Mouse (Mus musculus) right cerebral cortex, postnatal 36 days (tissue): ENCODE measurements at regions not wholly inside any gene's neighbourhood (a gene's known extent, or its start where the extent isn't known, plus 50 kb on each side); places are given as distances from the start of the nearest gene placed in this dataset.

ENCODE experiments used
- DNase-seq, 2 experiments: peaks; one replicate each; pipeline ENCODE4 v3.0.0; 2022; ENCODE audit warnings: low spot score in 2 of 2, mixed read lengths in 1 of 2

- peak; percentile 69 to 74 for DNase-seq
Observed at GRCm38 (mm10) chr1:193698603-193699266, 328.6 kb upstream of the Camk1g start.

DNA sequence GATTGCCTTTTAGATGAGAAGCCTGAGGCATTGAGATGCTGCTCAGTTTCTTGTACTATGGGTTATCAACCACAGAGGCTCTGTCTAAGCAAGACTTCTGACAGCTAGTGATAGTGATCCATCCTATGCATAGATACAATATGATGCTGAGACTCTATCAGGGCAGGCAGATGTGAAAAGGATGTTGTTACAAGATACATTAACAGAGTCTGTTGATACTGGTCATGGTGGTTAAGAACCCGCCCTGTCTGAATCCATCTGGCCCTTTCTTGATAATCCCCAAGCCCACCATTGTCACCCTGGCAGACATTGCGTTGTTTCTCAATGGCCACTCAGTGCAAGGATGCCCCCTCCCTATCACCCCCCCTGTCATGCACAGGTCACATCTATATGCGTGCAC, 327.8 kb upstream of the Camk1g start:
- no peak for DNase-seq

GRCm38 (mm10) chr1:193697001-193697400, 326.9 kb upstream of the Camk1g start:
- no peak for DNase-seq

- DNase-seq, result no peak
Observed at GRCm38 (mm10) chr1:193692991-193693390, 322.9 kb upstream of the Camk1g start.

- no peak for DNase-seq
Observed at GRCm38 (mm10) chr1:193689601-193690000, 319.5 kb upstream of the Camk1g start.

DNA sequence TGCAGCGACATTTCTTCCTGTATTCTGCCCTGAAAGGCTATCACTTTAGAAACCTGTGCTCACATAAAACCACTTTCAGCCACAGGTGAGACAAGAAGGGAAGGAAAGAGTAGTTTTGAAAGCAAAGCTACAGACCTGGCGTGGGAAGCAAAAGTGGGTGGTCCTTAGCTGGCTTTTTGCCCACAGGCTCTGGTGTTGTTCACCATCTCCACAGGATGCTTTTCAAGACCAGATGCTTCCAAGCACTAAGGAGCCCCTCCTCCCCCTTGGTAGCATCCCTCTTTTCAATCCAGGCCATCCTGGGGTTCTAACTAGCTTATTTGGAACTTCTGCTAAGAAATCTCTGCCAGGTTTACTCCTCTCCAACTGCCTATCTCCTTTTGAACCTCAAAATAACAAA, 312.8 kb upstream of the Camk1g start:
- DNase-seq, result no peak

DNA sequence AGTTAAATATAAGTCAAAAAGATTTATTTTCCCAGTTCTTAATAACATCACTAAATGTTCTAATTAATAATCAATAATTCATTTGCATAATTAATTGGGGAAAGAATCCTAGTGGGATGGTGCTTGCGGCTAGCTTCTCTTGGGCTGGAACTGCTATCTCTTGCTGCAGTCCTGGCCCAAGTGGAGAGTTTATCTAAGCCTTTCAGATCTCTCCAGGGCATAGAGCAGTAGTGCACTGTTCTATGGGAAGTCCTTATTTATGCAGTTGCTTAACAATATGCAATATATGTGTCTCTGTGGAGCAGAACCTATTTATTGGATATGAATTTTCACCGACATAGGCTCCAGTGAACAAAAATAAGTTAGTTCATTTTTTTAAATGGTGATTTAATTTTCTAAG, 308.4 kb upstream of the Camk1g start:
- DNase-seq, result no peak

DNA sequence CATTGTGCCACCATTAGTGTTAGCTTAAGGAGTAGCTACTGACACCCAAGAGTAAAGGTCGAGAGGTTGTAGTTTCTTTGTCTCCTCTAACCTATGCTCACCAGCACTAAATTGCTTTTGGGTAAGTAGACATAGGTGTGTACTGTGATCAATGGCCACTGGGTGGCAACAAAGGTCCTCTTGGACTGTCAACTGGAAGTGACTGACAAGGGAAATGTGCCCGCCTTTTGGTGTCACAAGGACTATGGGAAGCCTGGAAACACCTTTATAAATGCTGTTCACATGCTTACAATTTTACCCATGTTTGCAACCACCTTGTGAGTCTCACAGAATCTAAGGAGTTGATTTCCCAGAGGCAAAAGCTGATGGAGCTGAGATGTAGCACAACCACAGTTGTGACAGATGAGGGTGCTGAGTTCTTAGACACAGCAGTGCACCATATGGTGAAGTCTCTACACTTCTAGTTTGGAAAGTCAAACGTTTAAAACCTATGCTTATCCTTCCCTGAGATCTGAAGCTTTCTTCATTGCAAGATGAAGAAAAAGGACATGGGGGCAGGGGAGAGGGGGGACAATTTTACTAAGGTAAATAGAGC, 303.2 kb upstream of the Camk1g start:
- peak in 1 of 2 experiments; percentile 6 for DNase-seq

DNA sequence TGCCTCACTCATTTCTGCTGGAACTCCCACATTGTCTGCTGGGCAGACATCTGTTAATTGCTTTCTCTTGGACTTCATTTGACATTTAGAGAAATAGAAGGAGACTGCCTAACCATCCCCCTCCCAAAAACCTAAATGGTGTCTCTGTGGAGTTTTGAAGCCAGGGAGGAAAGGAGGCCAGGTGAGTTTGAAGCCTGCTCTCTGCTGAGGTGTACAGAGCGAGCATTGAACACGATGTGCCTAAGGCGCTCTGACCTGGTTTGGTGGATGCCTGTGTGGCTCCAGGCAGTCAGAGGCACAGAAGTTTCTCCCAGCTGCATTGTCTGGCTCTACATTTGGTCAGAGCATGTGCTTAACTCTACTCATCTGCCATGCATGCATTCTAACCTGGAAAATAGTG, 302.6 kb upstream of the Camk1g start:
- no peak for DNase-seq

DNA sequence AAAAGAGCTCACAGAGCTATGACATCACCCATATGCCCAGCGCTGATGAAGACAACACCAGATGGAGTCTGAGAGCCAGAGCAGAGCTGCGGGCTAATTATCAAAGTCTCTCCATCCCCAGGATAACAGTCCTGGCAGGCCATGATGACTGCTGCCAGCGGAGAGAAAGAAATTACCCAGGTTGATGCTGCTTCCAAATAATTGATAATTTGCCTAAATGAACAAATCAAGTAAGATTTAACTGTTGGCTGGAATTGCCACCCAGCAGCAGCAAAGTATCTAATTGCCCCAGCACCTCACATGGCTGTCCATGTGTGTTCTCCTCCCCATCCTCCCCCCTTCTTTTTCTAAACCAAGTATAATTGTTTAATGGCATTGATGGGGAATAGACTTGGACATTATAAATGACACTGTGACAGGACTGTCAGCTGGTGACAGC, 301.7 kb upstream of the Camk1g start:
- no peak for DNase-seq

DNA sequence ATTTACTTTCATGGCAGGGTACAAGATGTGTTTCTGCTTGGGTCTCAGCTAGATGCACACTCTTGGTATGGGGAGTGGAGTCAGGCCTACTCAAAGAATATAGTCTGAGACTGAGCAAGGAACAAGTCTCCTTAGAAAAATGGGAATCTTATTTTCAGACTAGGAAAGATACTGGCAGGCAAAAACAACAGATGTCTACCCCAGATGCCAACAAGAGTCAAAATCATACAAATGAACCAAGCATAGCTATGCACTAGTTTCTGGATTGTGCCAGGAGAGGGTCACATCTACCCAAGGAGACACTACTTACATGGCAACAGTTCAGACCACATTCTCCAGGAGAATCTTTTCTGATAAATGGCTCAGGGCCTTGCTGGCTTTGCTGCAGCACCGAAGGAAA, 300.9 kb upstream of the Camk1g start:
- DNase-seq, result peak in 1 of 2 experiments; percentile 8

DNA sequence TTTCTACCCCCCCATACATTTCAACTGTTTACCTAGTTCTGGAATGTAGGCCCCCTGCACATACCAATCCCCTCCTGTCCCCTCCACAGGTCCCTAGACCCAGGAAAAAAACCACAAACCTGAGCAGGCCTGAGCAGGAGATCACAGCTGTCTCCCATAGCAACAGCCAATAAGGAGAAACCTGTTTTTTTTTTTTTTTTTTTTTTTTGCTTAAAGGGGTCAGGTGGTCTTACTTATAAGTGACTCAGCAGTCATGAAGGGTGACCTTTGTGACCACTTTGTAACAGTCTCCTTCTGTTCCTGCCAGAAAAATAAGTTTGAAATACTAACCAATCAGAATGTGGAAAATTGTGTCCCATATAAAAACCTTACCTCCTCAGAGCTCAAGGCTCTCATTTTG, 299.9 kb upstream of the Camk1g start:
- no peak for DNase-seq

GRCm38 (mm10) chr1:193668841-193669240, 298.7 kb upstream of the Camk1g start:
- DNase-seq, result no peak

- no peak for DNase-seq
Observed at GRCm38 (mm10) chr1:193665854-193666253, 295.8 kb upstream of the Camk1g start.

DNA sequence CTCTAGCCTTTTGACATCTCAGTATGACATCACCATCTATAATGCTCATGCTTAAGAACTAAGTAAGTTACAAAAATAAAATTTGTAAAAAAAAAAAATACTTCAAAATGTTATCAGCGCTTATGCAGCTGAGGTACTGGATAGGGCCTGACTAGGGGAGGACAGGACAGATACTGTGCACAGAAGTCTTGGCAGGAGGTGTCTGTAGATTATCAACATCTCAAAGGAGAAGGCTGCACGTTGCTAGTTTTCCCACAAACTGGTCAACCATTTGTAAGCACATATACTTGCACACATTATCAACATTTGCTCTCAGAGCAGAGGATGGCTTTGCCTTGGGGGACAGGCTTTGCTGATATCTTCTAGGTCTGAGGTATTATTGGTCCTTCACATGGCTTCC, 294.5 kb upstream of the Camk1g start:
- DNase-seq, result no peak

DNA sequence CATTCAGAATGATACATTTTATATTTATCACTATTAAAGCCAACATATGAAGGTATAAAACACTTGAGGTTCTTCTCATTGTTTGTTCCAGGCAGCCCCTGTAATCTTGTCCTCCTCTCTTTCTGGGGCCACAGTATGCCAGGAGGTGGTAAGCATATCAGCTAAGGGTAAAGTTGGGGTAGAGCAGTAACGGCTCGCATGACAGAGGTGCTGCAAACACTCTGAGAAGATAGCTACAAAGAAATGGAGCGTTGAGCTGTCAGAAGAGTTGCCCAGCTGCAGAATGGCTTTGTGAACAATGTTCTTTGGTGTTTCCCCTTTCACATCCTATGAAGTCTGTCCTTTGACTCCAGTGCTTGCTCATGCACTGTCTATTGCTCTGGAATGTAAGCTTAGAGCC, 293.5 kb upstream of the Camk1g start:
- no peak for DNase-seq

- DNase-seq, result no peak
Observed at GRCm38 (mm10) chr1:193662166-193662890, 292.2 kb upstream of the Camk1g start.

DNA sequence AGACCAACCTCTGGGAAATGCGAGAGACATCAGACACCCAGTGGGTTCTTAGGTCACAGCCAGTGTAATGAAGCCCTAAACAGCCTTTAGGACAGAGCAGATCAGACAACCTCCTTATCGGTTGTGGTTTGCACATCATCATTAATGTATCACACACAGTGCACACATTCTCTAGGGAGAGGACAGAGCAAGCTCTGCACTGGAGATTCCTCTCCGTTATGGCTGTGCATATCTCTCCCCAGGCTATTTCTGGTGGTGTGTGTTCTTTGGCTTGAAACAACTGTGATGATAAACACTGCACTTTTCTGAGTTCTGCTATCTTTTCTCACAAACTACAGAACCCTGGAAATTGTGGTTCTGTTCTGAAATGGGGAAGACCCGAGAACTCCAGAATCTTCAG, 291.3 kb upstream of the Camk1g start:
- DNase-seq, result no peak

DNA sequence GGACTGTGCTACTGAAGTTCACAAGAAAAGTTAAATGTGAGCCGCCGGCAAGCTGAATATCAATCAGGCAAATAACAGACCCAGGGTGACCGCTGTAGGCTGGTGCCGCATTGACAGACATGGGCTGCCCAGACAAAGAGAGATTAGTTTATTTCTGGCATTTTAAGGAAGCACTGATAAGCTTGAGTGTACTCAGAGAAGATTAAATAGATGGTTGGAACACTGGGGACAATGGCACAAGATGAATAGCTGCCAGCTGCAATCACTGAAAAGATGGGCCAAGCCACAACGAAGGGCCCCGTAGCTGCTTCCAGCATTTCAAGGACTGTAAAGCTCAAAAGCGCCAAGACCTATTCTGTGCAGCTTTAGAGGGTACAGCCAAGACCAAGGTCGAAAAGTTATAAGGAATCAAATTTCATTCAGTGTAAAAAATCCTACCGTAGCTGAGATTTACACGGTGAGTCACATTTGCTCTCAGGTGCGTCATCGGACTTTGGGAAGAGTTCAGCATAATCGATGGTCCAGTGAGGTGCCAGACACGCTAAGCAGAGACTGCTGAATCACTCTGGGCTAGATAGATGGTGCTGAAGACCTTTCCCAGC, 285.1 kb upstream of the Camk1g start:
- no peak for DNase-seq

- no peak for DNase-seq
Observed at GRCm38 (mm10) chr1:193650275-193650674, 280.2 kb upstream of the Camk1g start.

- no peak for DNase-seq
Observed at GRCm38 (mm10) chr1:193649400-193649799, 279.3 kb upstream of the Camk1g start.

DNA sequence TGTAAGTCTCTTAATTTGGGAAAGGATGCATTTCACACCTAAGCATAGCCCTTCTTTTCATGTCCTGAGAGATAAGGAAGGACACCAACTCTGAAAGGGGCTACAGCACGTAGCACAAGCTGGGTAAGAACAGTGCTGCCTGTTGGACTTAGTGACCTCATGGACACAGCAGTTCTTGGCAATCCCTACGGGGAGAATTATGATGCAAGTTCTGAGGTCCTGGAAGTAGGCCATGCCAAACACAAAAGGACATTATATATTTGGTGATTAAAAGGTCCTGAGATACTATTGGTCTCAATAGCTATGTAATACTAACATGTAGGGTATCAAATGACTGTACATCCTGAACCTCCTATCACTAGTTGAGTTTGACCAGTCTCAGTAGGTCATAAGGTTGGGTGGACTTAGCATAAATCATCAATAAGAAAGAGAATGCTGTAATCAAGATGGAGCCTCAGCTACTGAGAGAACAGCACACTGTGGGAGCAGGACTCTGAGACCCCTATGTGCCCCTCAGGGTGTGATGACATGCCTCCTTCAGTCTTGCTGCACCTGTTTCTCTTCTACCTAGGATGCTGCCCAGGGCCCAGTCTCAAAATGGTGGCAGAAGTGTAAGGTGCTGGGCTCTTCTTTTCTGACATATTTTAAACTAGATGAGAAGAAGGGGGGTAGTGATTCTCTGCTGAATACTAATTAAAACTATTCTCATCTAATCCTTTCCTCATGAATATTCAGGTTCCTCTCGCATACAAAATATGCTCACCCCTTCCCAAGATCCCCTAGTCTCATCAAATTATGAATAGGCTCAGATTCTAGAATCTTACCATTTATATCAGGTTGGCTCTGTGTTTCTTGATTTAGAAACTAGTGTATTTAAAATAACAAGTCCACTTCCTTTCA, 277.5 kb upstream of the Camk1g start:
- no peak for DNase-seq
